20 mouse cellular contexts compared by ENCODE assay signal in the genomic region with DNA sequence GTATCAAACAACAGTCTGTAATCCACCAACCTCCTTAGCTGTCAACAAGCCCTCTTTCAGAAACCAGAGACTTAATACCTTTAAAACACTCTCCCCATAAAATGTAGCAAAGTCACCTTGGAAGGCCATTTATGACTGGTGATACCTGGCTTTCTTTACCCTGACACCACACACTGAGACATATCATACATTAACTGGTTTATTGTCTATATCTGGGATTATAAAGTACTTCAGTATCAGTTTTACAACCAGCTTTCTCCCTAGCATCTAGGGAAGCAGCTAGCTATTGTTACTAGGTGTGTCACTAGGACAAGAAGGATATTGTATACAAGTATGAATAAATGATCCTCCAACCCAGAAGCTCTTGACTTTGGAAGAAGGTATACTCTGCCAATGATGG. TPM values are rescaled to one million over a fixed set of nuclear protein-coding genes. Genes with fewer than 3 reads are reported as not detected.
DNase-seq lines count a peak whose midpoint lies in the region; ATAC-seq and TF ChIP-seq lines count a peak whose summit lies in the region.
"Had no signal": no experiment of that assay in that cellular context is flagged by ENCODE, and none has a peak within 500 bp of the region (broad histone marks: within the 10 kb centered on the region; RNA-seq: fewer than 3 reads in every experiment).

No protein-coding gene starts in this region.

- H3K27ac ChIP-seq in heart, embryonic 13.5 days (replicated peaks) = 0 out of 2 replicates have a peak overlapping the region, but pooled peaks have one; percentile 17
- no peak overlapping the region for H3K27ac ChIP-seq in limb, embryonic 13.5 days
- no peak overlapping the region for H3K27ac ChIP-seq in limb, embryonic 10.5 days
- H3K27ac ChIP-seq in liver, embryonic 12.5 days = no peak overlapping the region
- no peak overlapping the region for H3K27ac ChIP-seq in liver, postnatal 0 days (ENCODE audit: low read depth)
- H3K27ac ChIP-seq: embryonic facial prominence, embryonic 13.5 days; hindbrain, embryonic 13.5 days; hindbrain, postnatal 0 days had no signal

- TF ChIP-seq CTCF in liver, postnatal 0 days (IDR thresholded peaks at IDR 0.05; ENCODE audit: low read depth) = no peak

- peaks cover 62% of the 10 kb centered on the region for H3K4me1 ChIP-seq in heart, embryonic 13.5 days
- H3K4me1 ChIP-seq in limb, embryonic 13.5 days = peaks cover 47% of the 10 kb centered on the region
- peaks cover 27% of the 10 kb centered on the region for H3K4me1 ChIP-seq in limb, embryonic 10.5 days
- H3K4me1 ChIP-seq in liver, embryonic 12.5 days = peaks cover 7% of the 10 kb centered on the region; the same call in 1 of the 2 replicates
- H3K4me1 ChIP-seq in liver, postnatal 0 days (ENCODE audit: insufficient read depth) = no peaks in the 10 kb centered on the region

- H3K4me3 ChIP-seq in heart, embryonic 13.5 days = no peak overlapping the region
- no peak overlapping the region for H3K4me3 ChIP-seq in limb, embryonic 13.5 days
- no peak overlapping the region for H3K4me3 ChIP-seq in limb, embryonic 10.5 days
- H3K4me3 ChIP-seq in liver, embryonic 12.5 days = no peak overlapping the region
- H3K4me3 ChIP-seq in liver, postnatal 0 days (ENCODE audit: low read depth, low read length) = no peak overlapping the region
- H3K4me3 ChIP-seq: embryonic facial prominence, embryonic 13.5 days; hindbrain, embryonic 13.5 days had no signal

- intact Hi-C loops in heart, postnatal 36 days (cut with DNase I) = no loop called here

- peak overlapping the region; percentile 85; the same call in 1 of the 2 replicates for H3K4me2 ChIP-seq in heart, embryonic 13.5 days
- H3K4me2 ChIP-seq in limb, embryonic 13.5 days (replicated peaks) = 0 out of 2 replicates have a peak overlapping the region, but pooled peaks have one; percentile 63
- H3K4me2 ChIP-seq in liver, embryonic 12.5 days = no peak overlapping the region
- H3K4me2 ChIP-seq in liver, postnatal 0 days (ENCODE audit: low read depth, low read length) = no peak overlapping the region
- H3K4me2 ChIP-seq: embryonic facial prominence, embryonic 13.5 days; hindbrain, embryonic 13.5 days had no signal

- H3K9me3 ChIP-seq in heart, embryonic 13.5 days = no peaks in the 10 kb centered on the region
- no peaks in the 10 kb centered on the region for H3K9me3 ChIP-seq in limb, embryonic 13.5 days
- no peaks in the 10 kb centered on the region for H3K9me3 ChIP-seq in limb, embryonic 10.5 days (replicated peaks)
- no peaks in the 10 kb centered on the region for H3K9me3 ChIP-seq in liver, embryonic 12.5 days (replicated peaks)
- H3K9me3 ChIP-seq in liver, postnatal 0 days (ENCODE audit: low read length) = no peaks in the 10 kb centered on the region
- H3K9me3 ChIP-seq: embryonic facial prominence, embryonic 13.5 days; hindbrain, embryonic 13.5 days had no signal

- ATAC-seq in heart, embryonic 13.5 days (ENCODE audit: extremely low read depth, insufficient number of reproducible peaks, low FRiP score, low TSS enrichment) = no peak
- no peak for ATAC-seq in limb, embryonic 13.5 days (ENCODE audit: low FRiP score, low read depth)
- ATAC-seq in liver, embryonic 12.5 days = no peak
- no peak for ATAC-seq in liver, postnatal 0 days
- ATAC-seq: activated CD4-positive, CD25-positive, alpha-beta regulatory T cell, adult 4 months; forebrain, embryonic 14.5 days; hindbrain, postnatal 0 days; Patski had no signal

- TF ChIP-seq EP300 in liver, postnatal 0 days (IDR thresholded peaks at IDR 0.05; ENCODE audit: low read depth) = no peak

- H3K9ac ChIP-seq in heart, embryonic 13.5 days = no peak overlapping the region
- H3K9ac ChIP-seq in limb, embryonic 13.5 days = no peak overlapping the region
- no peak overlapping the region for H3K9ac ChIP-seq in liver, embryonic 12.5 days
- no peak overlapping the region for H3K9ac ChIP-seq in liver, postnatal 0 days (replicated peaks)
- H3K9ac ChIP-seq: embryonic facial prominence, embryonic 13.5 days; hindbrain, embryonic 13.5 days had no signal

- peaks cover 20% of the 10 kb centered on the region for H3K36me3 ChIP-seq in heart, embryonic 13.5 days
- H3K36me3 ChIP-seq in limb, embryonic 13.5 days = peaks cover 10% of the 10 kb centered on the region; the same call in 1 of the 2 replicates
- peaks cover 3% of the 10 kb centered on the region; the same call in 1 of the 2 replicates for H3K36me3 ChIP-seq in limb, embryonic 10.5 days
- H3K36me3 ChIP-seq in liver, embryonic 12.5 days = no peaks in the 10 kb centered on the region
- no peaks in the 10 kb centered on the region for H3K36me3 ChIP-seq in liver, postnatal 0 days (replicated peaks; ENCODE audit: insufficient read depth, low read length)
- H3K36me3 ChIP-seq: embryonic facial prominence, embryonic 13.5 days; hindbrain, embryonic 13.5 days had no signal

- no peak for DNase-seq in heart, postnatal 36 days
- DNase-seq in limb, embryonic 10.5 days (ENCODE audit: low spot score) = no peak
- peak; percentile 64 for DNase-seq in large intestine, adult 2 months (ENCODE audit: low read depth, low spot score)
- DNase-seq in liver, postnatal 0 days = no peak
- DNase-seq: adrenal gland, postnatal 14 days; cerebellum, adult 11-12 months; cerebellum, adult 9-11 months; cerebellum, postnatal 36 days; gastrocnemius, postnatal 14 days; heart, postnatal 10 days had no signal

- H3K27me3 ChIP-seq in heart, embryonic 13.5 days (replicated peaks) = no peaks in the 10 kb centered on the region
- H3K27me3 ChIP-seq in limb, embryonic 13.5 days = no peaks in the 10 kb centered on the region
- no peaks in the 10 kb centered on the region for H3K27me3 ChIP-seq in limb, embryonic 10.5 days (ENCODE audit: low read depth, poor library complexity, severe bottlenecking)
- H3K27me3 ChIP-seq in liver, embryonic 12.5 days (replicated peaks) = peaks cover 9% of the 10 kb centered on the region
- no peaks in the 10 kb centered on the region for H3K27me3 ChIP-seq in liver, postnatal 0 days (ENCODE audit: insufficient read depth, low read length)
- H3K27me3 ChIP-seq: CH12.LX; embryonic facial prominence, embryonic 13.5 days; Patski had no signal

RNA-seq across cellular contexts. Expression of gene Cmss1, which starts 53.4 kb away (rescaled TPM):
- polyA plus RNA-seq in heart, embryonic 13.5 days (2015; fragmentation: Nextera tagmentation; extraction: Ambion mirVana) = 32.2 and 33.9 TPM in 2 replicates
- total RNA-seq in heart, postnatal 36 days (2021) = 10 to 100 TPM; 66.4 to 77.2 TPM
- 50.6 and 50.8 TPM in 2 replicates for polyA plus RNA-seq in limb, embryonic 13.5 days (2015; fragmentation: Nextera tagmentation; extraction: Ambion mirVana)
- 53.7 and 67.5 TPM in 2 replicates for polyA plus RNA-seq in limb, embryonic 10.5 days (2016; fragmentation: Nextera tagmentation; extraction: Ambion mirVana)
- 7.0 and 8.0 TPM in 2 replicates for polyA plus RNA-seq in large intestine, adult 2 months (2012; rRNA removed)
- 44.4 and 47.6 TPM in 2 replicates for polyA plus RNA-seq in liver, embryonic 12.5 days (2016; fragmentation: Nextera tagmentation; extraction: Ambion mirVana)
- 16.7 and 19.1 TPM in 2 replicates for polyA plus RNA-seq in liver, postnatal 0 days (2015; fragmentation: Nextera tagmentation; extraction: Ambion mirVana)

Comparison
In these comparisons a context has a peak if more than half of its experiments do, and no peak if none do; other contexts are left out.
1. H3K4me2 ChIP-seq: peak in heart, embryonic 13.5 days (single experiment) and limb, embryonic 13.5 days (single experiment); none in liver, embryonic 12.5 days (single experiment) and liver, postnatal 0 days (single experiment).